ENCODE assay signal across 8 mouse cellular contexts in genomic region chr19:23135349-23136201, GRCm38 (mm10). TPM values are rescaled to one million over a fixed set of nuclear protein-coding genes. Genes with fewer than 3 reads are reported as not detected.
DNase-seq lines count a peak whose midpoint lies in the region; ATAC-seq and TF ChIP-seq lines count a peak whose summit lies in the region.

No protein-coding gene starts in this region.

- H3K4me1 ChIP-seq in CH12.LX (ENCODE audit: control insufficient read depth in 1 of 2, insufficient read depth in 2 of 2), result peaks cover 6 to 20% of the 10 kb centered on the region in 2 experiments; a peak in 3 of 4 replicates
- peaks cover 17% of the 10 kb centered on the region for H3K4me1 ChIP-seq in forebrain, embryonic 14.5 days (ENCODE audit: control insufficient read depth, insufficient read depth, low read length)
- H3K4me1 ChIP-seq in liver, postnatal 0 days (ENCODE audit: insufficient read depth), result peaks cover 33% of the 10 kb centered on the region
- peaks cover 32% of the 10 kb centered on the region for H3K4me1 ChIP-seq in neural tube, embryonic 12.5 days
- H3K4me1 ChIP-seq in stomach, postnatal 0 days (replicated peaks; ENCODE audit: control insufficient read depth, insufficient read depth), result peaks cover 5% of the 10 kb centered on the region; the same call in 1 of the 2 replicates

- TF ChIP-seq POLR2A in CH12.LX (IDR thresholded peaks at IDR 0.05; ENCODE audit: low read depth, low read length), result no peak

- in situ Hi-C loops in CH12.LX (cut with MboI; ENCODE audit: low pct_ligation_motif_present, low pct_unique_long_range_greater_than_20kb, low sequenced_read_pairs), result no loop called here

- peak overlapping the region; percentile 69 for H3K4me2 ChIP-seq in CH12.LX (ENCODE audit: insufficient read depth, low read depth, poor library complexity, severe bottlenecking)
- H3K4me2 ChIP-seq in forebrain, embryonic 14.5 days (ENCODE audit: low read length), result peak overlapping the region; percentile 86
- H3K4me2 ChIP-seq in liver, postnatal 0 days (ENCODE audit: low read depth, low read length), result peak overlapping the region; percentile 75
- peak overlapping the region; percentile 80 for H3K4me2 ChIP-seq in neural tube, embryonic 12.5 days (replicated peaks)
- peak overlapping the region; percentile 77 for H3K4me2 ChIP-seq in stomach, postnatal 0 days (replicated peaks; ENCODE audit: low read depth)

- no peaks in the 10 kb centered on the region for H3K27me3 ChIP-seq in CH12.LX (replicated peaks)
- peaks cover 25% of the 10 kb centered on the region for H3K27me3 ChIP-seq in forebrain, embryonic 14.5 days (replicated peaks; ENCODE audit: control insufficient read depth, insufficient read depth, low read length)
- H3K27me3 ChIP-seq in liver, postnatal 0 days (ENCODE audit: insufficient read depth, low read length), result peaks cover 3% of the 10 kb centered on the region; the same call in 1 of the 2 replicates
- H3K27me3 ChIP-seq in neural tube, embryonic 12.5 days (replicated peaks), result peaks cover 51% of the 10 kb centered on the region
- no peaks in the 10 kb centered on the region for H3K27me3 ChIP-seq in stomach, postnatal 0 days (ENCODE audit: control insufficient read depth, insufficient read depth, low read length)

- under 1% methylated on average over 55 of the region's 55 CpGs for WGBS in forebrain, embryonic 14.5 days
- under 1% methylated on average over 54 of the region's 55 CpGs for WGBS in liver, postnatal 0 days (ENCODE audit: insufficient replicate concordance)
- WGBS in neural tube, embryonic 12.5 days, result under 1% methylated on average over 55 of the region's 55 CpGs
- WGBS in stomach, postnatal 0 days, result 1% methylated on average over 55 of the region's 55 CpGs

- TF ChIP-seq EP300 in CH12.LX (IDR thresholded peaks at IDR 0.05; ENCODE audit: low read length), result no peak
- TF ChIP-seq EP300 in liver, postnatal 0 days (IDR thresholded peaks at IDR 0.05; ENCODE audit: low read depth), result peak; percentile 96
- TF ChIP-seq EP300 in stomach, postnatal 0 days (optimal IDR thresholded peaks at IDR 0.05), result peak; percentile 97

- no peak overlapping the region for H3K9ac ChIP-seq in CH12.LX (ENCODE audit: insufficient read depth, low read depth)
- H3K9ac ChIP-seq in forebrain, embryonic 14.5 days (ENCODE audit: low read length), result peak overlapping the region; percentile 50
- H3K9ac ChIP-seq in liver, postnatal 0 days (replicated peaks), result peak overlapping the region; percentile 67
- H3K9ac ChIP-seq in neural tube, embryonic 12.5 days, result peak overlapping the region; percentile 42
- H3K9ac ChIP-seq in stomach, postnatal 0 days (ENCODE audit: low read length), result peak overlapping the region; percentile 72

- TF ChIP-seq RAD21 in CH12.LX (IDR thresholded peaks at IDR 0.05; ENCODE audit: low read depth, low read length), result no peak

- intact Hi-C loops in heart, postnatal 10 days (cut with DNase I), result loop anchor here (2.0 kb wide), 1 partner anchor 219 kb away; no protein-coding TSS in a partner anchor

- H3K79me2 ChIP-seq in CH12.LX (replicated peaks; ENCODE audit: control insufficient read depth, extremely low read depth, insufficient read depth, poor library complexity, severe bottlenecking), result no peaks in the 10 kb centered on the region

- peak; percentile 27 for ATAC-seq in cerebellum, adult (ENCODE audit: insufficient number of reproducible peaks, low FRiP score, low TSS enrichment)
- peak; percentile 49 for ATAC-seq in forebrain, embryonic 14.5 days
- ATAC-seq in liver, postnatal 0 days, result peak; percentile 67
- peak; percentile 49 for ATAC-seq in neural tube, embryonic 12.5 days (ENCODE audit: low FRiP score, low read depth)
- peak; percentile 77 for ATAC-seq in stomach, postnatal 0 days (ENCODE audit: low FRiP score, low TSS enrichment)

- no peak overlapping the region for H3K27ac ChIP-seq in CH12.LX (ENCODE audit: insufficient read depth, low read depth)
- no peak overlapping the region for H3K27ac ChIP-seq in forebrain, embryonic 14.5 days (ENCODE audit: low read depth, low read length)
- H3K27ac ChIP-seq in liver, postnatal 0 days (ENCODE audit: low read depth), result peak overlapping the region; percentile 96
- H3K27ac ChIP-seq in neural tube, embryonic 12.5 days, result no peak overlapping the region
- H3K27ac ChIP-seq in stomach, postnatal 0 days (replicated peaks), result peak overlapping the region; percentile 99

- peak; percentile 20 for DNase-seq in CH12.LX (ENCODE audit: extremely low read depth)
- DNase-seq in forebrain, embryonic 14.5 days (ENCODE audit: low spot score), result peak; percentile 83
- DNase-seq in heart, postnatal 10 days, result peak; percentile 94 to 97
- peak; percentile 86 to 92 for DNase-seq in kidney, postnatal 4 days
- peak; percentile 88 for DNase-seq in liver, postnatal 0 days
- peak; percentile 93 for DNase-seq in stomach, postnatal 0 days (ENCODE audit: low spot score)

- H3K4me3 ChIP-seq in CH12.LX (replicated peaks in 1 of 3; ENCODE audit: low read depth in 2 of 3, low read length in 2 of 3, poor library complexity in 1 of 3), result peak overlapping the region in 2 of 3 experiments; percentile 9 to 40
- H3K4me3 ChIP-seq in forebrain, embryonic 14.5 days (ENCODE audit: low read depth, low read length), result peak overlapping the region; percentile 37
- peak overlapping the region; percentile 36 for H3K4me3 ChIP-seq in liver, postnatal 0 days (ENCODE audit: low read depth, low read length)
- peak overlapping the region; percentile 39 for H3K4me3 ChIP-seq in neural tube, embryonic 12.5 days
- peak overlapping the region; percentile 39 for H3K4me3 ChIP-seq in stomach, postnatal 0 days (ENCODE audit: low read depth, low read length)

- dilution Hi-C loops in CH12.LX (cut with MboI; ENCODE audit: extremely low pct_ligation_motif_present, extremely low pct_unique_long_range_greater_than_20kb, low sequenced_read_pairs), result no loop called here

- TF ChIP-seq CTCF in CH12.LX (conservative IDR thresholded peaks at IDR 0.05 in 1 of 2, IDR thresholded peaks at IDR 0.05 in 1 of 2; ENCODE audit: low read depth in 2 of 2, low read length in 2 of 2), result no peak
- no peak for TF ChIP-seq CTCF in liver, postnatal 0 days (IDR thresholded peaks at IDR 0.05; ENCODE audit: low read depth)
- peak; percentile 15; the same call in 1 of the 2 replicates for TF ChIP-seq CTCF in stomach, postnatal 0 days (IDR thresholded peaks at IDR 0.05; ENCODE audit: low read depth)

- no peaks in the 10 kb centered on the region for H3K36me3 ChIP-seq in CH12.LX (replicated peaks in 1 of 2; ENCODE audit: control insufficient read depth in 1 of 2, insufficient read depth in 1 of 2, low read length in 1 of 2)
- H3K36me3 ChIP-seq in forebrain, embryonic 14.5 days (ENCODE audit: control insufficient read depth, insufficient read depth, low read length), result no peaks in the 10 kb centered on the region
- no peaks in the 10 kb centered on the region for H3K36me3 ChIP-seq in liver, postnatal 0 days (replicated peaks; ENCODE audit: insufficient read depth, low read length)
- H3K36me3 ChIP-seq in neural tube, embryonic 12.5 days, result no peaks in the 10 kb centered on the region
- H3K36me3 ChIP-seq in stomach, postnatal 0 days (ENCODE audit: control insufficient read depth, insufficient read depth, low read length), result no peaks in the 10 kb centered on the region

- peaks cover 2% of the 10 kb centered on the region for H3K9me3 ChIP-seq in CH12.LX (replicated peaks; ENCODE audit: low read length)
- H3K9me3 ChIP-seq in forebrain, embryonic 14.5 days (replicated peaks; ENCODE audit: control insufficient read depth, low read length), result no peaks in the 10 kb centered on the region
- no peaks in the 10 kb centered on the region for H3K9me3 ChIP-seq in liver, postnatal 0 days (ENCODE audit: low read length)
- H3K9me3 ChIP-seq in neural tube, embryonic 12.5 days, result no peaks in the 10 kb centered on the region
- H3K9me3 ChIP-seq in stomach, postnatal 0 days (ENCODE audit: control insufficient read depth, low read length), result no peaks in the 10 kb centered on the region

TF ChIP-seq in CH12.LX, 34 proteins besides CTCF, POLR2A, EP300 and RAD21:
- TF ChIP-seq BHLHE40 (IDR thresholded peaks at IDR 0.05; ENCODE audit: low read depth, low read length) (peak; percentile 72), ZMIZ1 (IDR thresholded peaks at IDR 0.05; ENCODE audit: low read depth, low read length) (no peak), SIN3A (IDR thresholded peaks at IDR 0.05; ENCODE audit: low read length) (no peak), MAX (IDR thresholded peaks at IDR 0.05; ENCODE audit: low read length) (peak; percentile 29; the same call in 1 of the 2 replicates), TBP (conservative IDR thresholded peaks at IDR 0.05; ENCODE audit: low read depth, low read length) (no peak)

RNA-seq across cellular contexts. Expression of gene Klf9, which starts 5.5 kb away (rescaled TPM):
- total RNA-seq in CH12.LX (2012; rRNA removed) (not detected in 2 replicates), CH12.LX (2014; rRNA removed) (not detected in 2 replicates)
- polyA plus RNA-seq in CH12.LX (2012; ENCODE audit: insufficient read length, low read depth), result not detected in 2 replicates
- polyA plus RNA-seq in forebrain, embryonic 14.5 days (2014; fragmentation: Nextera tagmentation; extraction: Ambion mirVana), result 0.97 and 1.1 TPM in 2 replicates
- total RNA-seq in heart, postnatal 10 days (2021), result 100 to 1,000 TPM in 1 of 2 experiments, 10 to 100 TPM in 1; 67.7 to 119 TPM
- 12.6 and 17.2 TPM in 2 replicates for polyA plus RNA-seq in liver, postnatal 0 days (2015; fragmentation: Nextera tagmentation; extraction: Ambion mirVana)
- polyA plus RNA-seq in neural tube, embryonic 12.5 days (2016; fragmentation: Nextera tagmentation; extraction: Ambion mirVana), result 1.9 and 2.0 TPM in 2 replicates
- 11.3 and 17.4 TPM in 2 replicates for polyA plus RNA-seq in stomach, postnatal 0 days (2015; fragmentation: Nextera tagmentation; extraction: Ambion mirVana)

Comparison
In these comparisons a context has a peak if more than half of its experiments do, and no peak if none do; other contexts are left out.
1. DNase-seq: peak in every context shown above with its lines; median percentile 96 in heart, postnatal 10 days; 93 in stomach, postnatal 0 days; 89 in kidney, postnatal 4 days; 88 in liver, postnatal 0 days; 83 in forebrain, embryonic 14.5 days; 20 in CH12.LX.
2. H3K27ac ChIP-seq: peak in liver, postnatal 0 days (single experiment) and stomach, postnatal 0 days (single experiment); none in CH12.LX (single experiment), forebrain, embryonic 14.5 days (single experiment) and neural tube, embryonic 12.5 days (single experiment).
3. ATAC-seq: peak in every context shown above with its lines; median percentile 77 in stomach, postnatal 0 days; 67 in liver, postnatal 0 days; 49 in forebrain, embryonic 14.5 days; 49 in neural tube, embryonic 12.5 days; 27 in cerebellum, adult.
4. Peak in every context shown above with its lines, with median percentiles within 50 percentile points of each other: H3K4me2 ChIP-seq and H3K4me3 ChIP-seq.